Mouse (Mus musculus) ovary, postnatal 10 days (tissue): Measurements from ENCODE around the gene U2af2.

Experiments
- DNase-seq: peaks from one replicate; pipeline ENCODE4 v3.0.0; 2022; ENCODE audit warnings: low spot score

Gene U2af2

DNA sequence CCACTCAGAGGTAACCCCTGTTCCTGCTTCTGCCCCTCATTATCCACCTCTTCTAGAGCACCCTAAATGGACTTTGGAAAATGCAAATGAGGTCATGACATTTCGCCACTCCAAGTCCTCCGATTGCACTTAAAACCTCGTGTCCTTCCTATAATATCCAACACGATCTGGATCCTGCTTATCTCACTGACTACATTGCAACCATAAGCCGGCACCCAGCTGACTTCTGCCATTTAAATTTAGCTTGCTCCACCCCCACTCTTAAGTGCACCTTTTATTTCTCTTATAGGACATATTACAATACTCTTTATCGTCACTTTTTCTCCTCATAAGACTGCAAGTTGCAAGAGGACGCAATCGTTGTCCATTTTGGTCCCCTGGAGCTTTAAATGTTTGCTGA, 24.5 kb upstream of the U2af2 start:
- DNase-seq: no peak

DNA sequence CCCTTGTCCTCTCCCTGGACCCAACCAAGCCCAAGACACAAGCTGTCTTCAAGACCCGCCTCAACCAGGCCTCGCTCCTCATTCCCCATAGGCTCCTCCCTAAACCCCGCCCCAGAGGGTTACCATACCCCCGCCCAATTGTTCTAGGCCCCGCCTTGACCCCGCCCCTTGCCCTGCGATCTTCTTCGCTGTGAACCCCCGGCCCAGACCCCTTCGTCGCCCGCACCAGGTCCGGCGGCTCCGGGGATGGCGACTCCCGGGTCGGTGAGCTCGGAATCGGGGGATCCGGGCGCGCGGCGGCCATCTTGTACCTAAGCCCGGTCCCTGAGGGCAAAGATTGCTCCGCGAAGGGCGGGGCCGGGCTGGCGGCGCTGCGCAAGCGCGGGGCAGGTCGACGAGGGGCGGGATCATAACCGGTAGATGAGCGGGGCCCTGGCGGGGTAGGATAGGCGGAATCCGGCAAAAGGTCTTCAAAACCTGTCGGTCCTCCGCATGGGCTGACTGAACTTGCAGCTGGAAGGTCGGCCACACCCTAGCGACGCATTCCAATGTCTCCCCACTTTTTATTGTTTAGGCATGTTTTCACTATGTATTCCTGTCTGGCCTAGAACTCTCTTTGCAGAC, 23.7 kb upstream of the U2af2 start, which contains the start of gene Zfp784:
Zfp784 (minus strand) TSS at position 338 of the 624 bp plus-strand sequence.
- DNase-seq: peak; percentile 90

DNA sequence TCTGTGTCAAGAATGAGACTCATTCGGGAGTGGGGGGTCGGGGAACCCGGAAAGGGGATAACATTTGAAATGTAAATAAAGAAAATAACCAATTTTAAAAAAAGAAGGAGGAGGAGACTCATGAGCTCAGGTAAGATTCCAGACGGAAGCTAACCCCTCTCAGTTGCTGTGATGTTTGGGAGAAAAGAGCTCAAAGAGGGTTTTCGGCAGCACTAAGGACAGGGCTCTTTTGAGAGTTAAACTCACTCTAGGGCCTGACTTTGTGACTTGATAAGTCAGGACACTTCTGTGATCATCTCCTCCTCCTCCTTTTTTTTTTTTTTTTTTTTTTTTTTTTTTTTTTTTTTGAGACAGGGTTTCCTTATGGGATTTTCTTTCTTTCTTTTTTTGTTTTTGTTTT, 23.0 kb upstream of the U2af2 start:
- DNase-seq: no peak

DNA sequence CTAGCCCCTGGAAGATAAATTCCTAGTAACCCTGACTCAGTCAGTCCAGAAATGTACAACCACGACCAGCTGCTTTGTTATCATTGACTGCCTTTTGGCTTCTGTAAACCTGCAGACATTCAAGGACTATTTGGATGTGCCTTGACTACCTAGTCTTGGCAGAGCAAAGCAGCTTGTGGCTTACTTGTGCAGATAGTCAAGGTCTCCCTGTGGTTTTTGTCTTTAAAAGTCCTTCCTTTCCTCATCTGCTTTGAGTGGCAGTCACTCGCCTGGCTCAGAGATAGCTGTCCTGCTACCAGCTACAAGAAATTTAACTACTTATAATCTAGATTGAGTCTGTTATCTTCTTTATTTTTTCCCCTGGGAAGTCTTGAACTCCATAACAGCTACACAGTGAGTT, 17.0 kb upstream of the U2af2 start:
- no peak for DNase-seq

DNA sequence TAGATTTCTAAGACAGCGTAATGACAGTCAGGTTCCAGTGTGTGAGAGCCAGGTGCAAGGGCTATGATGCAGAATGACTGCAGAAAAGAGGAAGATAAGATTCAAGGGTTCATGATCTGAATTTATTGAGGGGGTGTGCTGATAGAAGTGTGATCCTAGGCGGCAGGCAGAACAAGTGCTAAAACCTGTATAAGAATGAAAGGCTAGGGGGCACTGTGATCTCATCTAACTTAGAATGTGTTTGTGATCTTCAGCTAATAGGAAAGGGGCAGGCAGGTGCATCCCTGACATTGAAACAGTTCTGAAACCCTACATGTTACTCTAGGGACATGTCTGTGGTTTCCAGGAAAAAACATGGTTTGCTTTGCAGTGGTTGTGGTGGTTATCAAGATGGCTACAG, 15.8 kb upstream of the U2af2 start:
- DNase-seq: no peak

DNA sequence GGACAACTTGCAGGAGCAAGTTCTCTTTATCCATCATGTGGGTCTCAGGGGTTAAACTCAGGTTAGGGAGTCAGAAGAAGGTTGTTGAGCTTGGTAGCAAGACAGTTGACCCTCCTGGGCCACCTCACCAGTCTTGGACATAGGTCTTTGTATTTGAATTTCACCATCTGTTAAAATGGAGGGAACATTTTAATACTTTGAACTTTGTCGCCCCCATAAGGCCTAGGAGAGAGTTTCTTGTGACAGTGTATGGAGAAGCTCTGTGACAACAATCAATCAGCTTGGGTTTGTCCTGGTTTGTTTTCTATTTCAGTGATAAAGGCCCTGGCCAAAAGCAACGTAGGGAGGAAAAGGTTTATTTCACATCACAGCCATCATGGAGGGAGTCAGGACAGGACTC, 14.6 kb upstream of the U2af2 start:
- no peak for DNase-seq

DNA sequence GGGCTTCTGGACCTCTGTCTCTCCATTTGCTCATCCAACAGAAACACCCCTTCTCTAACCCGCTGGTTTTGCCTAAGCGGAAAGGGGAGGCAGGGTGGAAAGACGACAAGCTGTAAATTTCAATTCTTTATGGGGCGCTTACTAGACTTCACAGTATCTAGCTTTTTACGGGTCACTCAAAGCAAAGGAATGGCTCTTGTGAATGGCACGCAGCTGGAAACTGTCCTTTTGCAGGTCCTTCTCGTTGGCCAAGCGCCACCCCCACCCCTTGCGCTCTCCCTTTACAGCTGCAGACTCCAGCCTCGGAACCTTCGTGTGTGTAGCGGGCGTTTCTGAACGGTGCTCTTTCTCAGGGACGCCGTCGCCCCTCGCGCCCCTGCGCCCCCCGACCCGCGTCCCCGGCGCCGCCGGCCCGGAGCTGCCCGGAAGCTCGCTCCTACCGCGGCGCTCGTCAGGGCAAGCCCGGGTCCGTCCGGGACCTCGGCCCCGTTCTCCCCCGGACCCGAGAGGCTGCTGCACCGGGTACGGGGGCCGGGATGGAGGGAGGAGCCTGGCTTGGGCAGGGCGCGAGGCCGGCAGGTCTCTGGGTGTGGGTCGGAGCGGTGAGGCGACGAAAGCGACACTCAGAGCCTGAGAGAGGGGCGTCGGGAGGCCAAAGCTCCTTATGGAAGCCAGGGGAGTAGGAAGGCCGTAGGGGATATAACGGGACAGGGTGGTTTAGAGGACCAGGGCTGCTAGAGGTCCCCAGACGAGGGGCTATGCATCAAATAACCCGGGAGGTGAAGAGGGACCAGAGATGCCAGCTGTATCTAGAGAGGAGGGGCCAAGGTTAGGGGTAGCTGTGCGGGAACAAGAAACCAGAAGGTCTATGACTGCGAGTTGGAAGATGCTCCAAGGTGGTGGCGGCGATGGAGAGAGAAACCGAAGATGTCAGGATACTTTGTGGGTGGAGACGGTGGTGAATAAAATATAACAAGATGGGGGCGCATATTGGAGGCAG, 10.4 kb upstream of the U2af2 start, which contains the start of gene Zfp580:
Zfp580 (plus strand) TSS at position 346 of the 1,000 bp plus-strand sequence.
- DNase-seq: peak; percentile 69

DNA sequence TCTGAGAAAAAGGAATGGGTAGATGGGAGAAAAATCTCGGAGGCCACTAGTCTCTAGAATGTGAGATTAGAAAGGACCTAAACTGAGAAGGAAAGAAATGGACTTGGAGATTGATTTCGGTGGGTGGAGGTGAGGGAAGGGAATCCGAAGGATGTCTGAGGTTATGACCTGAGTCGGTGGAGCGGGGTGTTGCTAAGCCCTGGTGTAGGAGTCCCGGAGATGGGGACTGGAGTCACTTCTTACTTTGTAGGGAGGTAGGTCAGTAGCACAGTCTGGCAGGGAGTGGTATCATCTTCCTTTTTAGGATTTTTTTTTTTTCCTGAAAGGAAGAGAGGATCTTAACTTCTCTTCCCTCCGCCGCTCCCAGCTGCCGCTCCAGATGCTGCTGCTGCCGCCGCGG, 9.5 kb upstream of the U2af2 start:
- DNase-seq: no peak

DNA sequence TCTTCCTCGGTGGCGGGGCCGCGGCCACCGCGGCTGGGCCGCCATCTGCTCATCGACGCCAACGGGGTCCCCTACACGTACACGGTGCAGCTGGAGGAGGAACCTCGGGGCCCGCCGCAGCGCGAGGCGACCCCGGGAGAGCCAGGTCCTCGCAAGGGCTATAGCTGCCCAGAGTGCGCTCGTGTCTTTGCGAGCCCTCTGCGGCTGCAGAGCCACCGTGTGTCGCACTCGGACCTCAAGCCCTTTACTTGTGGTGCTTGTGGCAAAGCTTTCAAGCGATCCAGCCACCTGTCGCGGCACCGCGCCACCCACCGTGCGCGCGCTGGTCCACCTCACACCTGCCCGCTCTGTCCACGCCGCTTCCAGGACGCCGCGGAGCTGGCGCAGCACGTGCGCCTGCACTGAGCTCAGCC, 9.0 kb upstream of the U2af2 start:
- DNase-seq: no peak

DNA sequence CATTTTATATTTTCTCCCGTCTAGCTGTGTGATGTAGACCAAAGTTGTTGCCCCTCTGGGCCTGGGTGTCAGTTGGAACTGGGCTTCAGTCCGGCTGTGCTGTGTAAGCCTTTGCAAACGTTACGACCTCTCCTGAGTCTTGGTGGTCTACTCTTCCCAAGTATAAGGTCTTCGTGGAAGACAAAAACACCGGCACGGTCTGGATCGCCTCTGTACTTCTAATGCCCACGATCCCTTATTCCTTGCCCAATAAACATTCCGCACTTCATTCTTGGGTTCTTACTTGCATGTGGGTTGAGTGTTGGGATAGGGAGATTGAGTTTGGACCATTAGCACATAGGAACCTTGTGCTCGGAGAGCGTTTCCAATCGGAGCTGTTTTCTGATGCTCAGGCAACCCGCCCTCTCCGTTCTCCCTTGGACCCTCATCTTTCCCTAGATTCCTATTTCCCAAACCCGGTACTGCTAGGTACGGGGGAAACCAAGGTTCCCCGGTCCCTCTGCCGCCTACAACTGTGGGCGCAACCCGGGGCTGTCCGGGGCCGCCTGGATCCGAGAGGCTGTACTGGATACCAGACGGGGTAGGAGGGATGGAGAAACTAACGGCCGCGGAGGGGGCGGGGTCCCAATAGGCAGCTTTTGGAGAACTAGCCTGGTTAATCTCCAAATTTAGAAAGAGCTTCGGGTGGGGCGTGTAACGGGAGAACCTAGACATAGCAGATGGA, 8.3 kb upstream of the U2af2 start:
- no peak for DNase-seq

DNA sequence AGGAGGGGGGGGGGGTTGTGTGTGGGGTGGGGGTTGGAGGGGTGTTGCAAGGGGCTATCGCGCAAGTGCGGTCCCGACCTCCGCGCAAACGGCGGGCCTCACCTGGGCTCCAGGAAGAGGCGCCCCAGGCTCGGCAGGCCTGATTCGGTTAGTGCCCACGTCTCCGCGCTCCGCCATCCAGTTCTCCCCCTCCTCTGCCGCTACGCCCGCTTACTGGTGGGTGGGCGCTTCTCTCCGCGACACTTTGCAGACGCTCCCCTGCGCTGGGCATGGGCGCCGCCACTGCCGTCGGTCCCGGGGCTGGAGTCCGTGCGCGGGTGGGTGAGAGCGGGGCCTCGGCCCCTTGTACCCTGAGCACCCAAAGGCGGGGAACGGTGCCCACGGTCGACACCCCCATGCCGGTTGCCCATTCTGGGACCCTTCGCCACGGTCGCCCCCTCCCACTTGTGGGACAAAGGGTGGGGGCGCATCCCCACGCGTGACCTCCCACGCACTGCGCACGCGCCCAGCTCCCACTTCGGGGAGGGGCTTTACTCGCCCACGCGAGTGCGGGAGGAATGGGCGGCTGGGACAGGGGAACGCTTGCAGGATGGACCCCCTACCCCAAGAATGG, 5.2 kb upstream of the U2af2 start:
- DNase-seq: no peak

DNA sequence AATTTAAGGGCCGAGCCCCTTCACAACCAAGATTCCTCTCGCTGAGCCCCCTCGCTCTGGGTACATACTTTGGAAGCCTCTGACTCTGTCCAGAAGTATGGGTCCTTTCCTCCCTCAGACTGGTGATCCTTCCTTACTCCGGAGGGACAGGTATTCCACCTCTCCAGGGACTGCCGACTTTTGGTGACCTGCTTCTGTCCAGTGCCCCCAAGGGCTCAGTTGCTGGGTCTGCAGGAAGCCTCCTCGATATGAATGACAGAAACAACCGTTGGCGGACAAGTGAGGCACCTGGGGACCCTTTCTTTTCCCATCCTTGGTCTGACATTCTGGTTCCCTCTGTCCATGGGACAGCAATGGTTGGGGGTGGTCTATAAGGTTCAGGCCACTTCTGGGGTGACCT, 4.6 kb upstream of the U2af2 start:
- no peak for DNase-seq

DNA sequence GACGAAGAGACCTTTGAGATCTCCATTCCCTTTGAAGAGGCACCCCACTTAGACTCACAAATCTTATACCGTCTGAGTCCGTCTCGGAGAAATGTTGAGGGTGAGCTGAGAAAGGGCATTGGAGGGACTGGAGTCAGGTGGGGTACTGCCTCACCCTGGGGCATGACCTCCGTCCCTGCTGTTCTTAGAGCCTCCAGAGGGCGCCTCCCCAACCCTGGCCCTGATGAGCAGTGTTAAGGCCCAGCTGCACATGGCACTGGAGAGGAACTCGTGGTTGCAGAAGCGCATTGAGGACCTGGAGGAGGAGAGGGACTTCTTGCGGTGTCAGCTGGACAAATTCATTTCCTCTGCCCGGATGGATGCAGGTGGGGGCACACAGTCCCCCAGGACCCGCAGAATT, 4.1 kb upstream of the U2af2 start:
- no peak for DNase-seq

DNA sequence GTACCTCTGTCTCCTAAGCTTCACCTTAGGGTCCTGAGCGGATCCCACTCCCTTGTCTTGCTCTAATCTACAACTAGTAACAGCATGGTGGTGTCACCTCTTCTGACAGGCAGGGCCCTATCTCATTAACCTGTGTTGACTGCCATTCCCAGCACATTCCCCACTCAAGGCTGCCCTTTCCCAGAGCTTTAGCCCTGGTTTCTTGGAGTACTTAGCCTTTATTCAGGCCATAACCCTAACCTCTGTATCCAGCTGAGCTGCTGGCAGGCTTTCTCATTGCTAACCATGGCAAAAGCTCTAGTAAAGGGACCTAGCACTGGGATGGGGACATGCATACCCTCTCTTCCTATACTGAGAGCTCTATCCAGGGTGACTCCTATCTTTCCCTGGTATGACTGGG, 3.3 kb upstream of the U2af2 start:
- DNase-seq: no peak

DNA sequence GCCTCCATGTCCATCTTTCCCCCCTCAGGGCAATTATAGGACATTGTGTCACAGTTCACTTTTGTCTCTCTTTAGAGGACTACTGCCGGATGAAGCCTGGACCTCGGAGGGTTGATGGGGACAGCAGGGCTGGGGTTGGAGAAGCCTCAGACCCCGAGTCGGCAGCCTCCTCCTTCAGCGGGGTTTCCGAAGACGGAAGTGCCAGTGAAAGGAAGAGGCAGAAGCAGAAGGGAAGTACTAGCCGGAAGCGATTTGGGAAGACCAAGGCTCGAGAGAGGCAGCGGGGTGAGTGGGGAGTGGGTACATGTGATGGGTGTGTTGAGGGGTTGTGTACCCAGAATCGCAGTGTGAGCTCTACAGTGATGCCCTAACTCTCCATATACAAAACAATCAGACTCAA, 2.5 kb upstream of the U2af2 start:
- no peak for DNase-seq

DNA sequence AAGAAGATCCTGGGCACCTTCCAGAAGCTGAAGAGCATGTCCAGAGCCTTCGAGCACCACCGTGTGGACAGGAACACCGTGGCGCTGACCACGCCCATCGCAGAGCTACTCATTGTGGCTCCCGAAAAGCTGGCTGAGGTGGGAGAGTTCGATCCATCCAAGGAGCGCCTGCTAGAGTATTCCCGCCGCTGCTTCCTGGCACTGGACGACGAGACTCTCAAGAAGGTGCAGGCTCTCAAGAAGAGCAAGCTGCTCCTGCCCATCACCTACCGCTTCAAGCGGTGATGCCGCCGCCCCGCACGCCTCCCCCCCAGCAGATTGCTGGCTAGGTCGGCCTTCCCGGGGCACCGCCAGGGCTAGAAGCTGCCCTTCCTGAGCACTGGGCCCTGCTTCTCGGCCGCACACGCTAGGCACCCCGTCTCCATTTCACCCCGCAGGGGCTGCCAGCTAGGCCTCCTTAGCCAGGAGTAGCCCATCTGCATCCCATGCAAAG, 1.7 kb upstream of the U2af2 start:
- DNase-seq: no peak

DNA sequence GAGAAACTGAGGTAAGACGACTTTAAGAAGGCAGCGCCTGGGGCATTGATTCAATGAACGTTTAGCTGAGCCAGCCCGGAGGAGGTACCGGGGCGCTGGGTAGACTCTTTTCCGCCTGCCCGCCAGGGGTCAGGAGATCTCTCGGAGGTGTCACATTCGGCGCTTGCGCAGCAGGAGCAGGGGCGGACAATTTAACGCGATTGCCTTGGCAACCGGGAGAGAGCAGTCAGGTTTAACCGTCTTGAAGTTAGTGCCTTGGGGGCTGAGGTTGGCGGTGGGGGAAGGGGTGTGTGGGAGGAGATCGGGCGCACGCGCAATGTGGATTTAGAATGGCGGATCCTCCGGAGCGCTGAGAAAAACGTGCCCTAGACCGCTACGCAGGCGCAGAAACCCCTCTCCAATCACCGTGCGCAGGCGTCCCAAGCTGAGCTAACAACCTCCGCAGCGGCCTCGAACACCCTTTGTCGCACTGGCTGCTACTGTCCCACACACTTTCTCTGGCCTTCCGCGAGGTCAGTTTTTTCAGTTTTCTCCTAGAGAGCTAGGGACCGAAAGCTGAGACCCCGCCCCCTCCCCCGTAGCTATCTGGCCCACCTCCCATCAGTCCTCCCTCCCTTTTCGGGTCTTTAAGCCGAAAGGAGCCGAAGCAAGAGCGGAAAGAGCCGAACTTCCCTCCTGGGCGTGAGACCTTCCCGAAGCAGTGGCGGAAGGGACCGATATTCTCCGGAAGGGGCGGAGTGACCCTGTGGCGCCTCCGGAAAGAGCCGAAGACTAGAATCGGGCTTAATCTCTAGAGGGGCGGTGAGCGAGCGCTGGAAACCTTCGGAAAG, 784 bp upstream of the U2af2 start:
- peak; percentile 98 for DNase-seq

DNA sequence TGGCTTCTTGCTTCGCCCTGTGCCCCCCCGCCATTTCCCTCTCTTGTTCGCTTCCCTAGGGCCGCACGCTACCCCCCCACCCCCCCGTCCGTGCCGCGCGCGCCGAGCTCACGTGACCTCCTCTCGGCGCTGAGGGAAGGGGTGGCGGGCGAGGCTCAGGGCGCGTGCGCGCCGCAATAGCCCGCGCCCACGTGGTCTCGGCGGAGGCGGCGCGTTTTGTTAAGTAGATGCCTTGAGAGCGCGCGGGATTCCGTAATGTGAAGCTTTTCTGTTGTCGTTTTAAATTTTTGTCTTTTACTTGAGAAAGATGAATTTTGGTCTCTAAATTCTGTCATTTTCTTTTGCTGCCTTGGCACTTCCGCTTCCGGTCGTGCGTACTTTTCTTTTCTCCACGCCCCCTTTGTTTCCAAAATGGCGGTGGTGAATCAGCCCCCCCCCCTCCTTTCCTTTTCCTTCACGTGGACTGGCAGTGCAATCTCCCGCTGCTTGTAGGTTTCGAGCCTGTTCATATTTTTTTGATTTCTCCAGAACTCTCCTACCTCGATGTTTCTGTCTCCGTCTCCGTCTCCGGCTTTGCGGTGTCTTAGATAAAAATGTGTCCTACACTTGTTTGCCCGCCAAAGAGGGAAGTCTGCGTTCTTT, 538 bp downstream of the U2af2 start:
- DNase-seq: no peak

DNA sequence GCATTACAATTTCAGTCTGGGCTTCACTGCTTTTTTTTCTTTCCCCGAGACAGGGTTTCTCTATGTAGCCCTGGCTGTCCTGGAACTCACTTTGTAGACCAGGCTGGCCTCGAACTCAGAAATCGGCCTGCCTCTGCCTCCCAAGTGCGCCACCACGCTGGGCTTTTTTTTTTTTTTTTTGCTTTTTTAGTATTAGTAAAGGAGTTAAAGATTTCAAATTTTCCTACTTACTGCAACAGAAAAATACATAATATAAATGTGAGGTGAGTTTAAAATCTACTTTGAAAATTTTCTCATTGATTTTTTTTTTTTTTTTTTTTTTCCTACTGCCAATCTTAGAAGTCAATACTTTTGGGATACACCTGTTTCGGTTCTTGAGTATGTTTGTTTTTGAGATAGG, 2.9 kb downstream of the U2af2 start:
- DNase-seq: no peak

DNA sequence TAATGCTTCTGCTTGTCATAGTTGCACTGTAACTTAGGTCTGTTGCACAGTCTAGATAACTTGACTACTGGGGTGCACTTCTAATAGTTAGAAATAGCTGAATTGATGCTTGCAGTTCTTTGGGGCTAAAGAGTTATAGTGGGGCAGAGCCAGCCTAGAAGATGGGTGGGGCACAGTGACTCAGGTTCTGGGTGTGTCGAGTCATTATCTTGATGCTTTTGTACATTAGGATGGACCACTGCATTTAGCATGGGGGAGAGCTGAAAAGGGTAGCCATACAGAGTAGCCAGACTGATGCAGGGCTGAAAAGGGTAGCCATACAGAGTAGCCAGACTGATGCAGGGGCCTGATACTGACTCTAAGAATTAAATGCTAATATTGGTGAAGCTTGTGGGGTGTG, 11.6 kb downstream of the U2af2 start:
- no peak for DNase-seq

DNA sequence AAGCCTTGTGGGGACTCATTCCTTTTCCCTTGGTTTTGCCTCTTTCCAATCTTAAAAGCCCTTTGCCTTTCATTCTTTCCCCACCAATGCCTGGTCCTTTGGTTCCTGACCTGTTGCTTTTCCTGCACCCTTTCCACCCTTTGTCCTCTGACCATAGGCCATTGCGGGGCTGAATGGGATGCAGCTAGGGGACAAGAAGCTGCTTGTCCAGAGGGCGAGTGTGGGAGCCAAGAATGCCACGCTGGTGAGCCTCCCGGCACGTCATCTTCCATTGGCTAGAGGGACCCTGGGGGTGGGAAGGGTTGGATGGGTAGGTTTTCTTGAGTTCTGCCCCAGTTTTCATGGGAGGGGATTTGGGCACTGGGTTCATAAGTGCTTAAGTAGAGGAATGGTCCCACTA, 13.0 kb downstream of the U2af2 start:
- no peak for DNase-seq
